Mouse (Mus musculus): ENCODE data around the gene Cdh24. TPM values are rescaled to one million over a fixed set of nuclear protein-coding genes. Genes with fewer than 3 reads are reported as not detected.

Gene Cdh24
- 5.0 and 5.7 TPM in 2 replicates for polyA plus RNA-seq (2014; fragmentation: Nextera tagmentation; extraction: Ambion mirVana)

DNA sequence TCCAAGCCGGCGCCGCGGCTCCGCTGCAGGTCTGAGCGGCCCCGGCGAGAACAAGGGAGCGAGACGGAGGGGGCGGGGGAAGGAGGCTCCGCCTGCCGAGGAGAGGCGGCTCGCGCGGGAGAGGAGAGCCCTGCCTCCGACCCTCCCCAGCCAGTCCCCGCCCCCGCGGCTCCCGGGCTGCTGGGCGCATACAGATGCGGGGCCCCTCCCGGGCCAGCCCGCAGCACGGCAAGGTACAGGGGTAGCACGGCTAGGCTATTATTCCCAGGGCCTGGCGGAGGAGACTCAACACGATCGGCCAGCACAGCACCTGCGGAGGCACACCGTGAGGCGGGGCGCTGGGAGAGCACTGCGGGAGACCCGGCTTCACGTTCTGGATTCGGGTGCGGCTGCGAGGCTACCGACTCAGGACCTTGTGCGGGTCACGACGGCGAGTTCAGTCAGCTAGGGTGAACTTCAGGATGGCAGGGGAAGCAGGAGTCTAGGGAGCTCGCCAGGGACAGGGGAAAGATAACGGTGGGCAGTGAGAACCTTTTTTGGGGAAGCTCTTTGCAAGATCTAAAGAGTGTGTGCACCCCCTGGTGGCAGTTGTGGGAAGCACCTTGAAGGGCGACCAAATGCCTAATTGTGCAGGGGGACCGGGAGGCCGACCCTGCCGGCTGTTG is at the start of gene Cdh24:
TSS of gene Cdh24 (minus strand) at position 60 of the 665 bp plus-strand sequence.
- Histone ChIP-seq H3K27me3 (ENCODE audit: control insufficient read depth, insufficient read depth, low read length) (no peaks in the 10 kb centered on the region), H3K4me2 (replicated peaks; ENCODE audit: low read depth, low read length) (peak within 1 kb of the TSS; percentile 95), H3K9ac (ENCODE audit: low read depth, low read length) (peak within 1 kb of the TSS; percentile 76), H3K36me3 (ENCODE audit: control insufficient read depth, insufficient read depth, low read length) (peaks cover 62% of the 10 kb centered on the region), H3K9me3 (ENCODE audit: control insufficient read depth, low read length) (no peaks in the 10 kb centered on the region), H3K4me3 (ENCODE audit: low read length) (peak within 1 kb of the TSS; percentile 65), H3K27ac (ENCODE audit: low read depth, low read length) (peak within 1 kb of the TSS; percentile 57), H3K4me1 (ENCODE audit: control insufficient read depth, insufficient read depth, low read length) (peaks cover 10% of the 10 kb centered on the region; the same call in 1 of the 2 replicates)
- ATAC-seq (ENCODE audit: low FRiP score, low TSS enrichment): peak; percentile 93
- under 1% methylated on average over 44 of the region's 52 CpGs for WGBS

DNA sequence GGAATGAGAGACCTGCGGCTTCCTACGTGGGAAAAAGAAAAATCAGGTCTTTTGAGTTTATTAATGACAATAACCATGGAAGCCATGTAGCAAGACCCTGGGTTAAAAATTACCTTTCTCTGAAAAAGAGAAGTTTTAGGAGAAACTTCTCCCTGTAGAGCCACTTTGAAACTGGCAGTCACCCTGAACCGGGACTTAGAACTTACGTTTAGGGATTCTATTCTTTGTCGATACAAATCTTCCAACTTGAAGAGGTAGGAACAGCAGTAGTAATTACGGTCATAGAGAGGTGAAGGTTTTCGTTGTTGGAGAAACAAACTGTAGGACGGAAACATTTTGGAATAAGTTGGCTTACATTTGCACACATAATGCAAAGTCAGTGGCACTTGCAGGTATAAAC is 46.1 kb upstream of the Cdh24 start:
- ATAC-seq (ENCODE audit: low FRiP score, low TSS enrichment): no peak
- Histone ChIP-seq H3K9ac (ENCODE audit: low read depth, low read length) (peak overlapping the region; percentile 95), H3K4me1 (ENCODE audit: control insufficient read depth, insufficient read depth, low read length) (peaks cover 23% of the 10 kb centered on the region; the same call in 1 of the 2 replicates), H3K27ac (ENCODE audit: low read depth, low read length) (peak overlapping the region; percentile 97; the same call in 1 of the 2 replicates), H3K9me3 (ENCODE audit: control insufficient read depth, low read length) (no peaks in the 10 kb centered on the region), H3K36me3 (ENCODE audit: control insufficient read depth, insufficient read depth, low read length) (peaks cover 30% of the 10 kb centered on the region), H3K27me3 (ENCODE audit: control insufficient read depth, insufficient read depth, low read length) (no peaks in the 10 kb centered on the region), H3K4me2 (replicated peaks; ENCODE audit: low read depth, low read length) (peak overlapping the region; percentile 65), H3K4me3 (ENCODE audit: low read length) (peak overlapping the region; percentile 93)
- 4% methylated on average over 8 of the region's 8 CpGs for WGBS

DNA sequence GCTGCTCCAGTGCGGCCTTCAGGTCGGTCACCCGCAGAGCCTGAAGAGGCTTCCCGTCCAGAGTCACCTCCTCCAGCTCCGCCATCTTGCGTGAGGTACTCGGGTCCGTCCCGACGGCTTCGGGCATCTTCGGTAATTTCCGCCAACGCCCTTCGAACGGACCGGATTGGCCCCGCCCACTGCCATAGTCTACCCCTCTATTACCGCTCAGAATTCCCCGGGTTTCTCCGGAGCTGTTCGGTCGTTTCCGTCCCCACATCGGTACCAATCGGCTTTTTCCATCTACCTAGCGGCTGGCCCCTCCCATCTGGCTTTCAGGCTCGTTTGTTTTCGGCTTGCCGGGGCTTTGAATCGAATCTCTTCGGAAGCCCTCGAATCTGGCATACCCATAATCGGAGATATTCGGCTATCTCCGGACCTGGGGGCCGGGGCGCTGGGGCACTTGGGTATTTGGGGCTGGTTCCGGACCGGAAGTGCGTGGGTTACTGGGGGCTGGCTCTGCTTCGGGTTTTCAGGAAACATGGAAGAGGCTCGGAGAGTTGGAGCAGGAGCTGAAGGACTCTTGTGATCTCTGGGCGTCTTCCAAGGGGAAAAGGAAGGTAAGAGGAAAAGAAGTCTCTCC is 45.5 kb upstream of the Cdh24 start, which contains the start of gene Acin1:
TSS of gene Acin1 (minus strand) at position 410 of the 622 bp plus-strand sequence.
- H3K27ac ChIP-seq (ENCODE audit: low read depth, low read length): peak within 1 kb of the TSS; percentile 97
- no peaks in the 10 kb centered on the region for H3K9me3 ChIP-seq (ENCODE audit: control insufficient read depth, low read length)
- peak within 1 kb of the TSS; percentile 93 for H3K4me3 ChIP-seq (ENCODE audit: low read length)
- WGBS: under 1% methylated on average over 44 of the region's 44 CpGs
- peaks cover 23% of the 10 kb centered on the region; the same call in 1 of the 2 replicates for H3K4me1 ChIP-seq (ENCODE audit: control insufficient read depth, insufficient read depth, low read length)
- H3K4me2 ChIP-seq (replicated peaks; ENCODE audit: low read depth, low read length): peak within 1 kb of the TSS; percentile 67
- ATAC-seq (ENCODE audit: low FRiP score, low TSS enrichment): peak; percentile 98
- H3K36me3 ChIP-seq (ENCODE audit: control insufficient read depth, insufficient read depth, low read length): peaks cover 35% of the 10 kb centered on the region
- H3K9ac ChIP-seq (ENCODE audit: low read depth, low read length): peak within 1 kb of the TSS; percentile 95
- no peaks in the 10 kb centered on the region for H3K27me3 ChIP-seq (ENCODE audit: control insufficient read depth, insufficient read depth, low read length)

DNA sequence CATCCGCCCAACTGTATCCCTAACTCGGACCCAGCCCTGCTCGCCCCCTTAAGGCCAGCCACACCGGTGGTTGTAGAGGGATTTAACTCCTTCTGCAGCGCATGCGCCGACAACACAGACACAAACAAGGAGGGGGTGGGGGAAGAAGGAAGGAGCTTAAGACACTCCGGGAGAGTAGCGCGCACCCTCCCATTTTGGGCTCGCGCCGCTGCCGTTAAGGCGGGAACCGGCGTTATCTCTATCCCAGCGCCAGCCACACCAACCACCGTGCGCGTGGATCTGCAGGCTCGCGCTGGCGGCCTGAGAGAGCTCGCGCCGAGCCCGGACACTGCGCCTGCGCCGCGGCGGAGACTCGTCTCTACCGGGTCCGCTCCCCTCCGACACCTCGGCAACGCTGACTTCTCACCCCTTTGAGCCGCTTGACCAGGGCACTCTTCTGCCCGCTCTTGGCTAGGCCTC is 44.9 kb upstream of the Cdh24 start, which contains the start of gene 1700123O20Rik:
TSS of gene 1700123O20Rik (plus strand) at position 154 of the 459 bp plus-strand sequence.
- H3K36me3 ChIP-seq (ENCODE audit: control insufficient read depth, insufficient read depth, low read length): peaks cover 36% of the 10 kb centered on the region
- peaks cover 23% of the 10 kb centered on the region; the same call in 1 of the 2 replicates for H3K4me1 ChIP-seq (ENCODE audit: control insufficient read depth, insufficient read depth, low read length)
- peak within 1 kb of the TSS; percentile 67 for H3K4me2 ChIP-seq (replicated peaks; ENCODE audit: low read depth, low read length)
- peak within 1 kb of the TSS; percentile 93 for H3K4me3 ChIP-seq (ENCODE audit: low read length)
- WGBS: under 1% methylated on average over 41 of the region's 41 CpGs
- H3K9ac ChIP-seq (ENCODE audit: low read depth, low read length): peak within 1 kb of the TSS; percentile 95
- H3K27me3 ChIP-seq (ENCODE audit: control insufficient read depth, insufficient read depth, low read length): no peaks in the 10 kb centered on the region
- no peaks in the 10 kb centered on the region for H3K9me3 ChIP-seq (ENCODE audit: control insufficient read depth, low read length)
- H3K27ac ChIP-seq (ENCODE audit: low read depth, low read length): peak within 1 kb of the TSS; percentile 97
- peak; percentile 85 for ATAC-seq (ENCODE audit: low FRiP score, low TSS enrichment)

DNA sequence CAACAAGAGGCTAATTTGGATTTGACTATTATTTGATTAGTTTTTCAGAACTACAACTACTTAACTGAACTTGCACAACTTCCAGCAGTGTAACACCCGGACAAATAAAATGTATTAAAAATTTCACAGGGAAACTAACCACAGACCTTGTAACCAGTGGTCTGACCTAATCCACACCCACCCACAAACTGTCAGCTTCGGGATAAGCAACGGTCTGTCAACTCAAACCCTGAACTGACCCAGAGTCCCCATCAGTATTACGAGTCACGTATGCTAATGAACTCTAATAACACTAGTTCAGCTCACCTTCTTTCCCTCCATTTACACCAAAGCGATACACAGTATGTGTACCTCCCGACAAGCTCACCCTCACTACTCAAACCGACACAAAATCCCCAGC is 44.3 kb upstream of the Cdh24 start:
- Histone ChIP-seq H3K4me3 (ENCODE audit: low read length) (peak overlapping the region; percentile 93), H3K9me3 (ENCODE audit: control insufficient read depth, low read length) (no peaks in the 10 kb centered on the region), H3K9ac (ENCODE audit: low read depth, low read length) (peak overlapping the region; percentile 95), H3K4me2 (replicated peaks; ENCODE audit: low read depth, low read length) (peak overlapping the region; percentile 67), H3K36me3 (ENCODE audit: control insufficient read depth, insufficient read depth, low read length) (peaks cover 34% of the 10 kb centered on the region), H3K4me1 (ENCODE audit: control insufficient read depth, insufficient read depth, low read length) (peaks cover 23% of the 10 kb centered on the region; the same call in 1 of the 2 replicates), H3K27ac (ENCODE audit: low read depth, low read length) (no peak overlapping the region), H3K27me3 (ENCODE audit: control insufficient read depth, insufficient read depth, low read length) (no peaks in the 10 kb centered on the region)
- whole genome bisulfite sequencing: 8% methylated on average over 8 of the region's 8 CpGs
- ATAC-seq (ENCODE audit: low FRiP score, low TSS enrichment): no peak

DNA sequence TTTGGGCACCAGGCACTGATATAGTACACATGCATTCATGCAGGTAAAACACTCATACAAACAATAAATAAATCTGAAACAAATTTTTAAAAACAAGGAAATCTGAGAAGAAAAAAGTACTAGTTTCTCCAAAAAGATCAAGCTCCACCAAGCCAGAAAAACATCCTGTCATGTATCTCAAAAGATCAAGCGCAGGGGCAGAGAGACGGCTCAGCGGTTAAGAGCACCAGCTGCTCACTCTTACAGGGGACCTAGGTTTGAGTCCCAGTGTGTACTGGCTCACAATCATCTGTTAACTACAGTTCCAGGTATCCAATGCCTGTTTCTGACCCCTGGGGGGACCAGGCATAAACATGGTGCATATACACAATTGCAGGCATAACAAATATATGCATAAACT is 41.2 kb upstream of the Cdh24 start:
- no peak for ATAC-seq (ENCODE audit: low FRiP score, low TSS enrichment)
- no peak overlapping the region for H3K9ac ChIP-seq (ENCODE audit: low read depth, low read length)
- peaks cover 41% of the 10 kb centered on the region for H3K36me3 ChIP-seq (ENCODE audit: control insufficient read depth, insufficient read depth, low read length)
- H3K27ac ChIP-seq (ENCODE audit: low read depth, low read length): no peak overlapping the region
- H3K9me3 ChIP-seq (ENCODE audit: control insufficient read depth, low read length): no peaks in the 10 kb centered on the region
- 90% methylated on average over 3 of the region's 3 CpGs for WGBS
- no peak overlapping the region for H3K4me3 ChIP-seq (ENCODE audit: low read length)
- peaks cover 11% of the 10 kb centered on the region; the same call in 1 of the 2 replicates for H3K4me1 ChIP-seq (ENCODE audit: control insufficient read depth, insufficient read depth, low read length)
- no peak overlapping the region for H3K4me2 ChIP-seq (replicated peaks; ENCODE audit: low read depth, low read length)
- no peaks in the 10 kb centered on the region for H3K27me3 ChIP-seq (ENCODE audit: control insufficient read depth, insufficient read depth, low read length)

DNA sequence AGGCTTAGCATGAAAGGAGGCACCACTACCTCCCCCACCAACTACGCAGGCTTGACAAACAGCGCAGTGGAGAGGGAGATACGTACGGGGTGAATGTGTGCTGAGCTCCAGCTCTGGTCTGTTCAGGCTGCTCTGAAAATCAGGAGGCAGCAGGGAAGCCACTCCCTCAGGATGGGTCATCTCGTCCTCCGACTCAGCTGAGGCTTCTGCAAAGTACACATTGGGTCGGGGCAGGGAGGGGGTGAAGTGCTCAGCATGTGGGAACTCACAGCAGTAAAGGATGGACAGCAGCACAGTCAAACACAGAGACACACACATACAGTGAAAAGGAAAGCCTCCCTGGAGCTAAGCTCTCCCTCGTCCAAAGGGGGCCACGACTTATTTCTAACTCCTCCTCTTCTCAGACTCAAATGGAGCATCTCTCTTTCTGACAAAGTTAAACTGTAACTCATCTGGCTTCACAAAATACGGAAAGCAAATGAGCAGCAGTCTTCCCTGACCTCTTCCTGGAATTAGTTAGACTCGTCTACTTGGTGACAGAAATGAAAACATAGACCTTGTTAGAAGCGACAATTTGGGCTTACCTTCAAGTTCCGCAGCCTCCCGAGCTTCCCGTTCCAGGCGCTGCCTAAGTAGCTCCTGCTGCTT is 37.6 kb upstream of the Cdh24 start:
- 87% methylated on average over 16 of the region's 16 CpGs for WGBS
- Histone ChIP-seq H3K36me3 (ENCODE audit: control insufficient read depth, insufficient read depth, low read length) (peaks cover 65% of the 10 kb centered on the region), H3K9me3 (ENCODE audit: control insufficient read depth, low read length) (no peaks in the 10 kb centered on the region), H3K4me1 (ENCODE audit: control insufficient read depth, insufficient read depth, low read length) (no peaks in the 10 kb centered on the region), H3K9ac (ENCODE audit: low read depth, low read length) (no peak overlapping the region), H3K4me3 (ENCODE audit: low read length) (no peak overlapping the region), H3K27me3 (ENCODE audit: control insufficient read depth, insufficient read depth, low read length) (no peaks in the 10 kb centered on the region), H3K27ac (ENCODE audit: low read depth, low read length) (no peak overlapping the region), H3K4me2 (replicated peaks; ENCODE audit: low read depth, low read length) (no peak overlapping the region)
- ATAC-seq (ENCODE audit: low FRiP score, low TSS enrichment): no peak

DNA sequence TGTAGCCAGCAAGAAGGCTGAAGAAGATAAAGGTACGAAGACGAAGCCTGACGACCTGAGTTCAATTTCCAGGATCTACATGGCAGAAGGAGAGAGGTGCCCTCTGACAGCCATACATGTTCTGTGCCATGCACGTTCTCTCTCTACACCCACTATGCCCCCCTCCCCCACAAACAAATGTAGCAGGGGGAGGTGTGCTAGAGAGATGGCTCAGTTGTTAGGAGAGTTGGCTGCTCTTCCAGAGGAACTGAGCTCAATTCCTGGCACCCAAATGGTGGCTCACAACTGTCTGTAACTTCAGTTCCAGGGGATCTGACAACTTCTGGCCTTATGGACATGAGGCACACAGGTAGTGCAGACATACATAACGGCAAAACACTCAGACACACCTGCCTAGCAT is 35.1 kb upstream of the Cdh24 start:
- Histone ChIP-seq H3K4me1 (ENCODE audit: control insufficient read depth, insufficient read depth, low read length) (no peaks in the 10 kb centered on the region), H3K27me3 (ENCODE audit: control insufficient read depth, insufficient read depth, low read length) (no peaks in the 10 kb centered on the region), H3K9ac (ENCODE audit: low read depth, low read length) (no peak overlapping the region), H3K4me2 (replicated peaks; ENCODE audit: low read depth, low read length) (no peak overlapping the region), H3K27ac (ENCODE audit: low read depth, low read length) (no peak overlapping the region), H3K9me3 (ENCODE audit: control insufficient read depth, low read length) (no peaks in the 10 kb centered on the region), H3K4me3 (ENCODE audit: low read length) (no peak overlapping the region), H3K36me3 (ENCODE audit: control insufficient read depth, insufficient read depth, low read length) (peaks cover 72% of the 10 kb centered on the region)
- no peak for ATAC-seq (ENCODE audit: low FRiP score, low TSS enrichment)
- 89% methylated on average over 5 of the region's 5 CpGs for WGBS

Data from kidney, embryonic 14.5 days (tissue).